ENCODE assay signal across 30 mouse cellular contexts in the genomic region with DNA sequence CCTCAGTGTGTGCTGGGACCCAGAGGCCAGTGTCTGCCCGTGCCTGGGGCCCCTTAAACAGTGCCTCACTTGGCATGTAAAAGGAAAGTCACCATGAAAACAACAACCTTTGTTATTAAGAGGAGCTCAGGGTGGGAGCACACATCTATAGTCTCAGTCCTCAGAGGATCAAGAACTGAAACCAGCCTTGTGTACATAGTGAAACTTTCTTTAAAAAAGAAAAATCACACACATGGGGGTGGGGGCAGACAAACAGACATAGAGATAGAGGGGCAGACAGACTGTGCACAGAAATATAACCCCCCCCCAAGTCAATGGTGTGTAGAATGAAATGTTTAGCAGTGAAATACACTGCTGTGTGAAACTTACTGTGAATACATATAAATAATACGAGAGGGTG. TPM values are rescaled to one million over a fixed set of nuclear protein-coding genes. Genes with fewer than 3 reads are reported as not detected.
"Had no signal": no experiment of that assay in that cellular context is flagged by ENCODE, and none has a peak within 500 bp of the region (broad histone marks: within the 10 kb centered on the region; RNA-seq: fewer than 3 reads in every experiment).

No protein-coding gene starts in this region.

- DNase-seq: gastrocnemius, adult 2 months; gastrocnemius, postnatal 10 days; gastrocnemius, postnatal 25 days; heart, adult 18-20 months; heart, postnatal 10 days; heart, postnatal 4 days; kidney, adult 18-20 months; kidney, adult 8-10 months; kidney, postnatal 14 days; kidney, postnatal 36 days; layer of hippocampus, adult 9-11 months; layer of hippocampus, postnatal 36 days; left cerebral cortex, postnatal 4 days had no signal

- ATAC-seq: hindbrain, embryonic 16.5 days; inflammation-experienced regulatory T-cells, adult 6 months; intestine, embryonic 15.5 days; intestine, postnatal 0 days; liver, embryonic 12.5 days had no signal

- H3K27me3 ChIP-seq: heart, embryonic 12.5 days; hindbrain, embryonic 13.5 days; intestine, embryonic 15.5 days; kidney, embryonic 15.5 days; limb, embryonic 13.5 days; limb, embryonic 15.5 days; liver, embryonic 12.5 days had no signal

- H3K4me2 ChIP-seq: heart, embryonic 12.5 days; hindbrain, embryonic 13.5 days; intestine, embryonic 15.5 days; kidney, embryonic 15.5 days; limb, embryonic 13.5 days; limb, embryonic 15.5 days; liver, embryonic 12.5 days had no signal

- H3K27ac ChIP-seq: gastrocnemius, adult 2 months; heart, embryonic 10.5 days; hindbrain, embryonic 10.5 days; hindbrain, embryonic 13.5 days; intestine, embryonic 15.5 days; kidney, embryonic 15.5 days; kidney, postnatal 0 days; limb, embryonic 13.5 days; limb, embryonic 15.5 days; liver, embryonic 12.5 days; liver, embryonic 14.5 days had no signal

- H3K9ac ChIP-seq: heart, embryonic 12.5 days; hindbrain, embryonic 13.5 days; intestine, embryonic 15.5 days; kidney, embryonic 15.5 days; limb, embryonic 13.5 days; limb, embryonic 15.5 days; liver, embryonic 12.5 days; liver, embryonic 14.5 days had no signal

- H3K4me1 ChIP-seq: heart, embryonic 10.5 days; heart, embryonic 12.5 days; intestine, embryonic 15.5 days; kidney, embryonic 15.5 days; limb, embryonic 15.5 days; liver, embryonic 12.5 days had no signal

- H3K36me3 ChIP-seq: heart, embryonic 10.5 days; heart, embryonic 12.5 days; hindbrain, embryonic 10.5 days; hindbrain, embryonic 13.5 days; intestine, embryonic 15.5 days; kidney, embryonic 15.5 days; limb, embryonic 13.5 days; limb, embryonic 15.5 days; liver, embryonic 12.5 days had no signal

- H3K4me3 ChIP-seq: gastrocnemius, adult 2 months; heart, embryonic 10.5 days; heart, embryonic 12.5 days; hindbrain, embryonic 10.5 days; hindbrain, embryonic 13.5 days; intestine, embryonic 15.5 days; kidney, embryonic 15.5 days; limb, embryonic 13.5 days; limb, embryonic 15.5 days; liver, embryonic 12.5 days had no signal

- H3K9me3 ChIP-seq: heart, embryonic 10.5 days; hindbrain, embryonic 10.5 days; hindbrain, embryonic 13.5 days; intestine, embryonic 15.5 days; kidney, embryonic 15.5 days; limb, embryonic 13.5 days; limb, embryonic 15.5 days; liver, embryonic 12.5 days had no signal

RNA-seq across cellular contexts. Expression of a gene that starts 16.0 kb away (rescaled TPM):
- total RNA-seq: granulocyte monocyte progenitor cell, adult 5-6 weeks; liver, adult 2 months had no signal
- polyA plus RNA-seq: large intestine, adult 2 months; liver, adult 2 months had no signal
